Mouse (Mus musculus) bone marrow macrophage, adult 2 months (primary cell): ENCODE data around the gene Fam32a.

Experiments used
- CTCF ChIP-seq: IDR thresholded peaks from 2 replicates; pipeline ENCODE4 v1.5.1; 2012; ENCODE audit warnings: low read depth, mild to moderate bottlenecking, low read length, moderate library complexity
- POLR2A ChIP-seq: IDR thresholded peaks from 2 replicates; pipeline ENCODE4 v1.6.1; 2012; ENCODE audit warnings: mild to moderate bottlenecking, low read depth, low read length, borderline replicate concordance

- TF ChIP-seq CTCF (no peak), POLR2A (no peak)
Observed at GRCm38 (mm10) chr8:72210710-72211109, 8.8 kb upstream of the Fam32a start.
